ENCODE assay signal across 10 mouse cellular contexts in the genomic region with DNA sequence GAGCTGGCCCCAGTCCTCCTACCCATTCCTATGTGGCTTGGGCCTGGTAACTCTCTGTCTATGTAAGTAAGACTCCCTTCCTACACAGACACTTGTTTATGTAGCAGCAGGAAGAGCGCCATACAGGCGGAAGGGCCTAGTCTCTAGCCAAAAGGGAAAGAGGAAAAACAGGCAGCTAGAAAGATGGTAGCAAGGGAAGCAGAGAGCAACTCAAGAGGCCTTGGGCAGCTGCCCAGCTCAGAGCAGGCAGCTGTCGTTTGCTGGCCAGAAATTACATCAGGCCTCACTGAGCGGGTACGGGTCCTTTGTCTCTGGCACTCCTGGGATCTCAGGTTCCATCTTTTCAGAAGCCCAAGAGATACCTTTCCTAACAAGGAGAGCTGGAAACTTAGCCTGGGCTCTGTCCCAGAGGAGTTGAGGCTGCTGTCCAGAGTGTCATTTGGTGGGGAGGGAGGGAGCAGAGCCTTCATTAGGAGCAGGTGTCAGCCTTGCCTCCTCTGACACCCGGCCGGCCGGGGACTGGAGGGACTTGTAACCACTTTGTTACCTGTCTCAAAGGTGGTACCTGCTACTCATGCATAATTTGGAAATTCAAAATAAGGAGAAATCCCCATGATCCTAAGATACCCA. TPM values are rescaled to one million over a fixed set of nuclear protein-coding genes. Genes with fewer than 3 reads are reported as not detected.
DNase-seq lines count a peak whose midpoint lies in the region; ATAC-seq and TF ChIP-seq lines count a peak whose summit lies in the region.
"Had no signal": no experiment of that assay in that cellular context is flagged by ENCODE, and none has a peak within 500 bp of the region (broad histone marks: within the 10 kb centered on the region; RNA-seq: fewer than 3 reads in every experiment).

No protein-coding gene starts in this region.

- peak; percentile 75 for DNase-seq in left cerebral cortex, postnatal 4 days
- no peak for DNase-seq in left cerebral cortex, adult 2 months (ENCODE audit: extremely low spot score in 1 of 2, low spot score in 2 of 2)
- DNase-seq in cerebellum, postnatal 14 days, result peak; percentile 50 to 72
- DNase-seq in layer of hippocampus, adult 8-10 months (ENCODE audit: low spot score in 2 of 2), result no peak
- no peak for DNase-seq in liver, postnatal 0 days

- H3K27me3 ChIP-seq in hindbrain, embryonic 12.5 days, result no peaks in the 10 kb centered on the region
- H3K27me3 ChIP-seq in myocyte (ENCODE audit: control insufficient read depth, insufficient read depth, insufficient read length), result no peaks in the 10 kb centered on the region
- no peaks in the 10 kb centered on the region for H3K27me3 ChIP-seq in kidney, embryonic 15.5 days
- H3K27me3 ChIP-seq in liver, postnatal 0 days (ENCODE audit: insufficient read depth, low read length), result no peaks in the 10 kb centered on the region
- H3K27me3 ChIP-seq: stomach, embryonic 15.5 days had no signal

- H3ac ChIP-seq in myocyte (ENCODE audit: control insufficient read depth, insufficient read length), result no peak overlapping the region

- H3K4me3 ChIP-seq in left cerebral cortex, adult 2 months, result no peak overlapping the region
- no peak overlapping the region for H3K4me3 ChIP-seq in hindbrain, embryonic 12.5 days
- no peak overlapping the region for H3K4me3 ChIP-seq in myocyte
- no peak overlapping the region for H3K4me3 ChIP-seq in kidney, embryonic 15.5 days (replicated peaks)
- no peak overlapping the region for H3K4me3 ChIP-seq in liver, postnatal 0 days (ENCODE audit: low read depth, low read length)
- H3K4me3 ChIP-seq: stomach, embryonic 15.5 days had no signal

- intact Hi-C loops in left cerebral cortex, postnatal 4 days (cut with DNase I), result no loop called here
- intact Hi-C loops in left cerebral cortex, adult 2 months (cut with DNase I), result no loop called here

- H3K9ac ChIP-seq in hindbrain, embryonic 12.5 days, result no peak overlapping the region
- H3K9ac ChIP-seq in kidney, embryonic 15.5 days, result no peak overlapping the region
- no peak overlapping the region for H3K9ac ChIP-seq in liver, postnatal 0 days (replicated peaks)
- H3K9ac ChIP-seq: stomach, embryonic 15.5 days had no signal

- H3K4me1 ChIP-seq in hindbrain, embryonic 12.5 days, result peaks cover 8% of the 10 kb centered on the region
- no peaks in the 10 kb centered on the region for H3K4me1 ChIP-seq in kidney, embryonic 15.5 days
- H3K4me1 ChIP-seq in liver, postnatal 0 days (ENCODE audit: insufficient read depth), result no peaks in the 10 kb centered on the region
- H3K4me1 ChIP-seq: stomach, embryonic 15.5 days had no signal

- no peak overlapping the region for H3K4me2 ChIP-seq in hindbrain, embryonic 12.5 days (replicated peaks)
- H3K4me2 ChIP-seq in myocyte (ENCODE audit: low read depth), result no peak overlapping the region
- H3K4me2 ChIP-seq in kidney, embryonic 15.5 days, result no peak overlapping the region
- no peak overlapping the region for H3K4me2 ChIP-seq in liver, postnatal 0 days (ENCODE audit: low read depth, low read length)
- H3K4me2 ChIP-seq: stomach, embryonic 15.5 days had no signal

- no peak overlapping the region for H3K27ac ChIP-seq in left cerebral cortex, adult 2 months
- H3K27ac ChIP-seq in hindbrain, embryonic 12.5 days, result 0 out of 2 replicates have a peak overlapping the region, but pooled peaks have one; percentile 23
- no peak overlapping the region for H3K27ac ChIP-seq in kidney, embryonic 15.5 days
- no peak overlapping the region for H3K27ac ChIP-seq in liver, postnatal 0 days (ENCODE audit: low read depth)
- H3K27ac ChIP-seq: stomach, embryonic 15.5 days had no signal

- H3K9me3 ChIP-seq in hindbrain, embryonic 12.5 days (replicated peaks), result no peaks in the 10 kb centered on the region
- no peaks in the 10 kb centered on the region for H3K9me3 ChIP-seq in kidney, embryonic 15.5 days (replicated peaks)
- H3K9me3 ChIP-seq in liver, postnatal 0 days (ENCODE audit: low read length), result no peaks in the 10 kb centered on the region
- H3K9me3 ChIP-seq: stomach, embryonic 15.5 days had no signal

- no peaks in the 10 kb centered on the region for H3K79me2 ChIP-seq in myocyte (ENCODE audit: control insufficient read depth, insufficient read depth)

- no peak for TF ChIP-seq CTCF in left cerebral cortex, adult 2 months (IDR thresholded peaks at IDR 0.05)
- no peak for TF ChIP-seq CTCF in liver, postnatal 0 days (IDR thresholded peaks at IDR 0.05; ENCODE audit: low read depth)

- no peak for TF ChIP-seq POLR2A in myocyte (IDR thresholded peaks at IDR 0.05; ENCODE audit: insufficient read length, low read depth)

- H3K36me3 ChIP-seq in hindbrain, embryonic 12.5 days, result peaks cover 22% of the 10 kb centered on the region
- H3K36me3 ChIP-seq in myocyte (ENCODE audit: control insufficient read depth, insufficient read depth), result no peaks in the 10 kb centered on the region
- H3K36me3 ChIP-seq in kidney, embryonic 15.5 days, result peaks cover 38% of the 10 kb centered on the region
- no peaks in the 10 kb centered on the region for H3K36me3 ChIP-seq in liver, postnatal 0 days (replicated peaks; ENCODE audit: insufficient read depth, low read length)

- 89% methylated on average over 8 of the region's 8 CpGs for WGBS in hindbrain, embryonic 12.5 days
- 85% methylated on average over 8 of the region's 8 CpGs for WGBS in kidney, embryonic 15.5 days
- whole genome bisulfite sequencing in liver, postnatal 0 days (ENCODE audit: insufficient replicate concordance), result 84% methylated on average over 8 of the region's 8 CpGs

- no peak for ATAC-seq in hindbrain, embryonic 12.5 days (ENCODE audit: low FRiP score)
- no peak for ATAC-seq in kidney, embryonic 15.5 days (replicated peaks; ENCODE audit: low FRiP score)
- ATAC-seq in liver, postnatal 0 days, result no peak

- no peak for TF ChIP-seq EP300 in liver, postnatal 0 days (IDR thresholded peaks at IDR 0.05; ENCODE audit: low read depth)

TF ChIP-seq in myocyte, 11 proteins besides CTCF, POLR2A, EP300 and RAD21:
- no peak for TF ChIP-seq E2F4 (IDR thresholded peaks at IDR 0.05; ENCODE audit: insufficient read depth)
- TF ChIP-seq MYOG (IDR thresholded peaks at IDR 0.05; ENCODE audit: control insufficient read depth in 1 of 3, insufficient read depth in 1 of 3, insufficient read length in 2 of 3, low read depth in 2 of 3), result peak; percentile 58 to 91 (median 75)
- no peak for TF ChIP-seq CEBPB (IDR thresholded peaks at IDR 0.05; ENCODE audit: insufficient read depth, poor library complexity, severe bottlenecking)
- TF ChIP-seq USF1 (IDR thresholded peaks at IDR 0.05; ENCODE audit: low read depth), result no peak
- no peak for TF ChIP-seq MAX (IDR thresholded peaks at IDR 0.05; ENCODE audit: low read depth)
- peak in 2 of 3 experiments; percentile 73 to 83 for TF ChIP-seq MYOD1 (IDR thresholded peaks at IDR 0.05; ENCODE audit: control insufficient read depth in 1 of 3, insufficient read length in 2 of 3, low read depth in 2 of 3)
- TF ChIP-seq POLR2AphosphoS2 (IDR thresholded peaks at IDR 0.05; ENCODE audit: insufficient read length, low read depth), result no peak
- no peak for TF ChIP-seq TCF3 (IDR thresholded peaks at IDR 0.05; ENCODE audit: insufficient read length, low read depth)
- no peak for TF ChIP-seq TCF12 (IDR thresholded peaks at IDR 0.05; ENCODE audit: insufficient read depth, poor library complexity, severe bottlenecking)

RNA-seq across cellular contexts. Expression of a gene that starts 33.4 kb away (rescaled TPM):
- not detected for total RNA-seq in left cerebral cortex, postnatal 4 days (2021)
- 1 to 10 TPM; 4.8 to 5.5 TPM for total RNA-seq in left cerebral cortex, adult 2 months (2021)
- 1.7 and 2.2 TPM in 2 replicates for polyA plus RNA-seq in hindbrain, embryonic 12.5 days (2016; fragmentation: Nextera tagmentation; extraction: Ambion mirVana)
- polyA plus RNA-seq in myocyte (2012; fragmentation: generic; extraction: Trizol), result 0.11 TPM
- 1 to 10 TPM; 3.9 to 5.8 (median 5.5) TPM for total RNA-seq in layer of hippocampus, adult 8-10 months (2022)
- 7.0 and 8.8 TPM in 2 replicates for polyA plus RNA-seq in kidney, embryonic 15.5 days (2015; fragmentation: Nextera tagmentation; extraction: Ambion mirVana)
- polyA plus RNA-seq in liver, postnatal 0 days (2015; fragmentation: Nextera tagmentation; extraction: Ambion mirVana), result 0.13 TPM in 2 replicates
- total RNA-seq: MEL had no signal

Comparison
In these comparisons a context has a peak if more than half of its experiments do, and no peak if none do; other contexts are left out.
1. DNase-seq: peak in left cerebral cortex, postnatal 4 days (single experiment) and cerebellum, postnatal 14 days (2 of 2); none in left cerebral cortex, adult 2 months (0 of 2), layer of hippocampus, adult 8-10 months (0 of 2) and liver, postnatal 0 days (single experiment).